ENCODE assay signal across 9 mouse cellular contexts in genomic region chr16:11254723-11255164, GRCm38 (mm10). TPM values are rescaled to one million over a fixed set of nuclear protein-coding genes. Genes with fewer than 3 reads are reported as not detected.
DNase-seq lines count a peak whose midpoint lies in the region; ATAC-seq lines count a peak whose summit lies in the region.
"Had no signal": no experiment of that assay in that cellular context is flagged by ENCODE, and none has a peak within 500 bp of the region (broad histone marks: within the 10 kb centered on the region; RNA-seq: fewer than 3 reads in every experiment).

No protein-coding gene starts in this region.

- peak overlapping the region; percentile 65 for H3K9ac ChIP-seq in kidney, embryonic 15.5 days
- peak overlapping the region; percentile 61 for H3K9ac ChIP-seq in hindbrain, embryonic 15.5 days
- peak overlapping the region; percentile 71 for H3K9ac ChIP-seq in midbrain, embryonic 16.5 days (ENCODE audit: low read depth, low read length)

- no peak for DNase-seq in kidney, postnatal 10 days
- DNase-seq in embryonic facial prominence, embryonic 10.5 days (ENCODE audit: low spot score), result no peak
- DNase-seq in retina, embryonic 14.5 days (ENCODE audit: low spot score), result no peak
- no peak for DNase-seq in adrenal gland, postnatal 25 days
- DNase-seq in urinary bladder, postnatal 36 days (ENCODE audit: low spot score in 2 of 2), result no peak

- peak overlapping the region; percentile 65 for H3K4me2 ChIP-seq in kidney, embryonic 15.5 days
- peak overlapping the region; percentile 60 for H3K4me2 ChIP-seq in hindbrain, embryonic 15.5 days
- peak overlapping the region; percentile 50 for H3K4me2 ChIP-seq in midbrain, embryonic 16.5 days (ENCODE audit: low read length)

- H3K4me1 ChIP-seq in kidney, embryonic 15.5 days, result peaks cover 22% of the 10 kb centered on the region
- H3K4me1 ChIP-seq in embryonic facial prominence, embryonic 10.5 days, result peaks cover 17% of the 10 kb centered on the region
- peaks cover 27% of the 10 kb centered on the region for H3K4me1 ChIP-seq in hindbrain, embryonic 15.5 days (replicated peaks)
- H3K4me1 ChIP-seq in midbrain, embryonic 16.5 days (ENCODE audit: control insufficient read depth, insufficient read depth, low read length), result peaks cover 17% of the 10 kb centered on the region

- no peak; the same call in 1 of the 2 replicates for ATAC-seq in kidney, embryonic 15.5 days (replicated peaks; ENCODE audit: low FRiP score)
- no peak for ATAC-seq in hindbrain, embryonic 15.5 days (ENCODE audit: low FRiP score, low read depth)
- no peak for ATAC-seq in midbrain, embryonic 16.5 days

- no peaks in the 10 kb centered on the region for H3K27me3 ChIP-seq in kidney, embryonic 15.5 days
- H3K27me3 ChIP-seq in embryonic facial prominence, embryonic 10.5 days (replicated peaks; ENCODE audit: low read depth, poor library complexity, severe bottlenecking), result no peaks in the 10 kb centered on the region
- H3K27me3 ChIP-seq in hindbrain, embryonic 15.5 days, result no peaks in the 10 kb centered on the region
- no peaks in the 10 kb centered on the region for H3K27me3 ChIP-seq in midbrain, embryonic 16.5 days (ENCODE audit: control insufficient read depth, insufficient read depth, low read depth, low read length)

- peak overlapping the region; percentile 95 for H3K27ac ChIP-seq in kidney, embryonic 15.5 days
- peak overlapping the region; percentile 95 for H3K27ac ChIP-seq in embryonic facial prominence, embryonic 10.5 days (replicated peaks)
- H3K27ac ChIP-seq in hindbrain, embryonic 15.5 days (replicated peaks), result peak overlapping the region; percentile 89
- H3K27ac ChIP-seq in midbrain, embryonic 16.5 days (ENCODE audit: low read length), result peak overlapping the region; percentile 90

- 0 out of 2 replicates have a peak, but pooled peaks cover 4% of the 10 kb centered on the region for H3K36me3 ChIP-seq in kidney, embryonic 15.5 days
- H3K36me3 ChIP-seq in embryonic facial prominence, embryonic 10.5 days (replicated peaks), result peaks cover 7% of the 10 kb centered on the region
- H3K36me3 ChIP-seq in hindbrain, embryonic 15.5 days, result no peaks in the 10 kb centered on the region
- H3K36me3 ChIP-seq in midbrain, embryonic 16.5 days (ENCODE audit: control insufficient read depth, insufficient read depth, low read length), result no peaks in the 10 kb centered on the region

- no peaks in the 10 kb centered on the region for H3K9me3 ChIP-seq in kidney, embryonic 15.5 days (replicated peaks)
- no peaks in the 10 kb centered on the region for H3K9me3 ChIP-seq in embryonic facial prominence, embryonic 10.5 days
- no peaks in the 10 kb centered on the region for H3K9me3 ChIP-seq in hindbrain, embryonic 15.5 days
- no peaks in the 10 kb centered on the region for H3K9me3 ChIP-seq in midbrain, embryonic 16.5 days (replicated peaks; ENCODE audit: control insufficient read depth, low read length, poor library complexity, severe bottlenecking)

- H3K4me3 ChIP-seq in kidney, embryonic 15.5 days (replicated peaks), result peak overlapping the region; percentile 98
- peak overlapping the region; percentile 98 for H3K4me3 ChIP-seq in embryonic facial prominence, embryonic 10.5 days
- peak overlapping the region; percentile 99 for H3K4me3 ChIP-seq in hindbrain, embryonic 15.5 days
- H3K4me3 ChIP-seq in midbrain, embryonic 16.5 days (ENCODE audit: low read depth, low read length), result peak overlapping the region; percentile 100

- WGBS in kidney, embryonic 15.5 days, result 11% methylated on average over 10 of the region's 10 CpGs
- 28% methylated on average over 10 of the region's 10 CpGs for WGBS in embryonic facial prominence, embryonic 10.5 days
- 20% methylated on average over 10 of the region's 10 CpGs for WGBS in hindbrain, embryonic 15.5 days
- 18% methylated on average over 10 of the region's 10 CpGs for WGBS in midbrain, embryonic 16.5 days

RNA-seq across cellular contexts. Expression of gene Gspt1, which starts 0.6 kb away (rescaled TPM):
- polyA plus RNA-seq in kidney, embryonic 15.5 days (2015; fragmentation: Nextera tagmentation; extraction: Ambion mirVana), result 85.1 and 86.3 TPM in 2 replicates
- polyA plus RNA-seq in embryonic facial prominence, embryonic 10.5 days (2016; fragmentation: Nextera tagmentation; extraction: Ambion mirVana), result 93.2 and 98.2 TPM in 2 replicates
- polyA plus RNA-seq in hindbrain, embryonic 15.5 days (2015; fragmentation: Nextera tagmentation; extraction: Ambion mirVana), result 49.5 and 51.2 TPM in 2 replicates
- polyA plus RNA-seq in midbrain, embryonic 16.5 days (2015; fragmentation: Nextera tagmentation; extraction: Ambion mirVana), result 39.6 and 41.9 TPM in 2 replicates
- total RNA-seq in adrenal gland, postnatal 25 days (2021), result 131 and 177 TPM in 2 replicates

RNA-seq across cellular contexts. Expression of gene Rsl1d1, which starts 51.6 kb away (rescaled TPM):
- 189 and 206 TPM in 2 replicates for polyA plus RNA-seq in kidney, embryonic 15.5 days (2015; fragmentation: Nextera tagmentation; extraction: Ambion mirVana)
- 290 and 300 TPM in 2 replicates for polyA plus RNA-seq in embryonic facial prominence, embryonic 10.5 days (2016; fragmentation: Nextera tagmentation; extraction: Ambion mirVana)
- 119 and 130 TPM in 2 replicates for polyA plus RNA-seq in hindbrain, embryonic 15.5 days (2015; fragmentation: Nextera tagmentation; extraction: Ambion mirVana)
- 125 and 127 TPM in 2 replicates for polyA plus RNA-seq in midbrain, embryonic 16.5 days (2015; fragmentation: Nextera tagmentation; extraction: Ambion mirVana)
- total RNA-seq in adrenal gland, postnatal 25 days (2021), result 71.5 and 79.2 TPM in 2 replicates

RNA-seq across cellular contexts. Expression of gene Tnfrsf17, which starts 58.9 kb away (rescaled TPM):
- polyA plus RNA-seq in kidney, embryonic 15.5 days (2015; fragmentation: Nextera tagmentation; extraction: Ambion mirVana), result not detected in 2 replicates
- not detected in 2 replicates for polyA plus RNA-seq in embryonic facial prominence, embryonic 10.5 days (2016; fragmentation: Nextera tagmentation; extraction: Ambion mirVana)
- 0.19 TPM in 1 of 2 replicates, not detected in the other for polyA plus RNA-seq in hindbrain, embryonic 15.5 days (2015; fragmentation: Nextera tagmentation; extraction: Ambion mirVana)
- polyA plus RNA-seq in midbrain, embryonic 16.5 days (2015; fragmentation: Nextera tagmentation; extraction: Ambion mirVana), result not detected in 2 replicates
- total RNA-seq in adrenal gland, postnatal 25 days (2021), result not detected in 2 replicates
- total RNA-seq: granulocyte monocyte progenitor cell, adult 5-6 weeks had no signal
